Mouse (Mus musculus) thymus, adult 2 months (tissue): ENCODE data around the gene Ywhae. TPM values are rescaled to one million over a fixed set of nuclear protein-coding genes. Genes with fewer than 3 reads are reported as not detected.

Experiments
- DNase-seq: peaks from one replicate; pipeline ENCODE4 v3.0.0; 2021
- H3K27ac ChIP-seq: fragments of 200-500 bp; 2 replicates; pipeline ENCODE4 v1.5.1; 2012; ENCODE audit warnings: low read length, control low read depth; ENCODE audit not compliant: control insufficient read depth, insufficient read depth
- H3K27me3 ChIP-seq: fragments of 200-500 bp; 2 replicates; pipeline ENCODE4 v1.6.1; 2012; ENCODE audit warnings: mild to moderate bottlenecking, low read length, moderate library complexity, mixed read lengths; ENCODE audit not compliant: control insufficient read depth, insufficient read depth
- H3K36me3 ChIP-seq: fragments of 200-500 bp; 2 replicates; pipeline ENCODE4 v1.6.1; 2012; ENCODE audit warnings: mild to moderate bottlenecking, low read length, moderate library complexity; ENCODE audit not compliant: control insufficient read depth, insufficient read depth
- H3K4me1 ChIP-seq: fragments of 200-500 bp; replicated peaks from 2 replicates; pipeline ENCODE4 v1.6.1; 2012; ENCODE audit warnings: low read length; ENCODE audit not compliant: control insufficient read depth, insufficient read depth
- H3K4me3 ChIP-seq: fragments of 200-500 bp; 2 replicates; pipeline ENCODE4 v1.5.1; 2012; ENCODE audit warnings: mild to moderate bottlenecking, low read length, control low read depth, moderate library complexity; ENCODE audit not compliant: control insufficient read depth, insufficient read depth
- CTCF ChIP-seq: fragments of 200-500 bp; IDR thresholded peaks from 2 replicates; pipeline ENCODE4 v1.5.1; 2012; ENCODE audit warnings: mild to moderate bottlenecking, control low read depth, low read length, moderate library complexity, borderline replicate concordance; ENCODE audit not compliant: control insufficient read depth, poor library complexity, insufficient read depth; ENCODE audit errors: extremely low read depth
- POLR2A ChIP-seq: fragments of 200-500 bp; IDR thresholded peaks from 2 replicates; pipeline ENCODE4 v1.6.1; 2012; ENCODE audit warnings: mild to moderate bottlenecking, low read length, control low read depth, moderate library complexity; ENCODE audit not compliant: control insufficient read depth, poor library complexity, insufficient read depth; ENCODE audit errors: extremely low read depth
- WGBS: fragments of 180-500 bp; shearing (Covaris S2); methylation state at CpG from one replicate; pipeline ENCODE4 v1.1.7; 2018; 5-methylcytosine and 5-hydroxymethylcytosine counted together
- polyA plus RNA-seq: library from polyadenylated mRNA; depleted of rRNA; stranded (reverse); fragments of >200 nt; gene quantifications from 2 replicates; pipeline ENCODE4 v1.2.3, GENCODE M21; 2012; rRNA removed

The Ywhae gene
- polyA plus RNA-seq = 170 and 177 TPM in 2 replicates

DNA sequence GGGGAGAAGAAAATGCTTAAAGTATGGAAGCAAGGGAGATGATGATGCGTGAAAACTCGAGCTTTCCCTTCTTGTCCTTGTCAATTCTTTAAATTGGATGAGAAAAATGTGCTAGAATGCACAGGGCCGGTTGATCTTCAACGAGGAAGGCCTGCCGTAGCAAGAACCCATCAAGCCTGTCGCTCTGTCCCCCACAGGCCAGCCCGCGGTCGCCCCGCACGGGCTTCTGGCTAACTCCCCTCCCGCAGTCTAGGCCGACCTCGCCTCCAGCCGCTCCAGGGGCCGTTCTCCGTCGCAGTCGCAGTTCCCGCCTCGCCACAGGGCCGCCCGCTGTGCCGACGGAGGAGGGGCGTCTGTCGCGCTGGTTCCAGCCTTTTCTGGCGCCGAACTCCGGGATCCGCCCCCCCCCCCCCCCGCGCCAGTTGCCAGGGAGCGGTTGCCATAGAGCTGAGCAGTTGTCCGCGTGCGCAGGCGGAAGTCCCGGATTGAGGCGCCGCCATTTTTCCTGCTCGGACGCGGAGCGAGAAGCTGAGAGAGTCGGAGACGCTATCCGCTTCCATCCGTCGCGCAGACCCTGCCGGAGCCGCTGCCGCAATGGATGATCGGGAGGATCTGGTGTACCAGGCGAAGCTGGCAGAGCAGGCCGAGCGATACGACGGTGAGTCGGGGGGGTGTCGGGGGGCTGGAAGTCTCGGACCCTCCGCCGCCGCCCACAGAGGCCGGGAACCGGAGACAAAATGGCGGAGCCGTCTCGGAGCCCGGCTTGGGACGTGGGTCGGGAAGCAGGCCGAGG is at the start of gene Ywhae:
Gene Ywhae, plus strand, starts transcription at position 436 of the 793 bp plus-strand sequence.
- H3K4me3 ChIP-seq = peak within 1 kb of the TSS; percentile 67
- TF ChIP-seq POLR2A = peak; percentile 89
- 0 out of 2 replicates have a peak, but pooled peaks have one; percentile 48 for TF ChIP-seq CTCF
- H3K4me1 ChIP-seq = peaks cover 8% of the 10 kb centered on the region
- peak; percentile 86 for DNase-seq
- no peaks in the 10 kb centered on the region for H3K27me3 ChIP-seq
- peak within 1 kb of the TSS; percentile 84 for H3K27ac ChIP-seq
- H3K36me3 ChIP-seq = no peaks in the 10 kb centered on the region
- WGBS = under 1% methylated on average over 76 of the region's 76 CpGs

DNA sequence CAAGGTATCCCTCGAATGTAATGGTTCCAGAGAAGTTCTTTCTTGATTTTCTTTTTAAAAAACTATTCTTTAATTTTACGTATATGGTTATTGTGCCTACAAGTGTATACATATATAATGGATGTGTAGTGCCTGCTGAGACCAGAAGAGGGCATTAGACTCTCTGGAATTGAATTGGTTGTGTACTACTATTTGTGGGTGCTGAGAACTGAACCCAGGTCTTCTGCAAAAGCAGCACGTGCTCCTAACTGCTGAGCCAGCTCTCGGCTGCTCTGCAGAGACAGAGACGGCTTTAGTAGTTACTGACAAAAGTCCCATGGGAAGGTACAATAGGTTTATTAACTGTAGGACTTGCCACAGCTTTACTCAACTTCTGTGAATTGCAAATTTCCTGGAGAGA is 48.2 kb upstream of the Ywhae start:
- no peak for DNase-seq
- Histone ChIP-seq H3K4me3 (no peak overlapping the region), H3K36me3 (peaks cover 11% of the 10 kb centered on the region)

DNA sequence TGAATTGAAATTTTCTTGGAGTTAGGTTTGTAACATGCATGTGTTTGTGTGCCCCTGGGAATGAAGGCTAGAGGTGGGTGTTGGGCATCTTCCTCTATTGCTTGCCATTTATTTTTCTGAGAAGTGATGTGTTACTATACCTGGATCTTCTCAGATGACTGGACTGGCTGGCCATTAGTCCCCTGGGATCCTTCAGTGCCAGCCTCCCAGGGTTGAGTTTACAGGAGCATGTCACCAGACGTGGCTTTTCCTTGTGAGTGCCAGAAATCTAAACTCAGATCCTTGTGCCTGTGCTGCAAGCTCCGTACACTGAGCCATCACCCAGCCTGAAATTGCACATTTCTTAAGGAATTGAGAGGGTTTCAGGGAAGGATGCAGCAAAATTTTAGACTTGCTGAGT is 47.7 kb upstream of the Ywhae start:
- Histone ChIP-seq H3K4me1 (no peaks in the 10 kb centered on the region), H3K4me3 (no peak overlapping the region), H3K27ac (no peak overlapping the region), H3K27me3 (no peaks in the 10 kb centered on the region), H3K36me3 (peaks cover 11% of the 10 kb centered on the region)
- no peak for DNase-seq
- no peak for TF ChIP-seq POLR2A
- TF ChIP-seq CTCF = no peak
- 89% methylated on average over 2 of the region's 2 CpGs for WGBS

More for the DNA sequence above, 48.2 kb upstream of the Ywhae start:
- Histone ChIP-seq H3K4me1 (no peaks in the 10 kb centered on the region), H3K27ac (no peak overlapping the region), H3K27me3 (no peaks in the 10 kb centered on the region)
- no peak for TF ChIP-seq POLR2A
- TF ChIP-seq CTCF = no peak
- 95% methylated on average over 5 of the region's 5 CpGs for WGBS

DNA sequence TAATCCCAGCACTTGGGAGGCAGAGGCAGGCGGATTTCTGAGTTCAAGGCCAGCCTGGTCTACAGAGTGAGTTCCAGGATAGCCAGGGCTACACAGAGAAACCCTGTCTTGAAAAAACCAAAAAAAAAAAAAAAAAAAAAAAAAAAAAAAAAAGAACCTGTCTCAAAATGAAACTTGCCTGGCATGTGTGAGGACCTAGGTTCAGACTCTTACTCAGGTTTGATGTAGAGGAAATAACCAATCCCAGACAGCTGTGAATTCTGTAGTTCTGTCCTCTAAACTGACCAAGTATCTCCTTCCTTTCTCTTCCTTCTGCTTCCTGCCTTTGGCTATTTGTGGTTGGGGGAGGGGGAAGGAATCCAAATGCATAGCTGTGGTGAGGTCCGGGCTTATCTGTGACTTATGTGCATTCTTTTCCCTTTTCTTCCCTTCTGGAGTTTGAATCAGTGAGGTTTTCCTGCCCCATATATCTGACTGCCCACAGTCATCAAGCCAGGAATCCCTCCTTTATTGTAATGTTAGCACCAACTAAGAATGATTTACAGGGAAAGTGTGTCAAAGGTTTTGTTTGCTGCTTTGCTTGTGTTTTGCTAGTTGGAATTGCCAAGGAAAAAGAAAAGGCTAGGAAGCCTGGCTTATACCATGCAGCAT is 45.2 kb upstream of the Ywhae start:
- Histone ChIP-seq H3K4me1 (no peaks in the 10 kb centered on the region), H3K27ac (no peak overlapping the region), H3K27me3 (no peaks in the 10 kb centered on the region), H3K36me3 (peaks cover 25% of the 10 kb centered on the region), H3K4me3 (no peak overlapping the region)
- WGBS = 55% methylated on average over 2 of the region's 2 CpGs
- DNase-seq = no peak
- no peak for TF ChIP-seq POLR2A

DNA sequence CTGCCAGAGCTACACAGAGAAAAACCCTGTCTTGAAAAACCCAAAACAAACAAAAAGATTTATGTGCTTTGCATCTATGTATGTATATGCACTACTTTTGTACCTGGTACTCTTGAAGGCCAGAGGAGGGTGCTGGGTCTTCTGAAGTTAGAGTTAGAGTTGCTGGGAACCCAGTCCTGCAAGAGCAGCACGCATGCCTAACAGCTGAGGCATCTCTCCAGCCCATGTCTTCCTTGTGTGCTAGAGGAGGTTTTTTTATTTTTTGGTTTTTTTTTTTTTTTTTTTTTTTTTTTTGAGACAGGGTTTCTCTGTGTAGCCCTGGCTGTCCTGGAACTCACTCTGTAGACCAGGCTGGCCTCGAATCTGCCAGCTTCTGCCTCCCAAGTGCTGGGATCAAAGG is 44.5 kb upstream of the Ywhae start:
- Histone ChIP-seq H3K27me3 (no peaks in the 10 kb centered on the region), H3K27ac (no peak overlapping the region), H3K36me3 (peaks cover 32% of the 10 kb centered on the region), H3K4me3 (no peak overlapping the region), H3K4me1 (no peaks in the 10 kb centered on the region)
- no peak for DNase-seq
- TF ChIP-seq CTCF (no peak), POLR2A (no peak)
- 77% methylated on average over 2 of the region's 2 CpGs for WGBS

DNA sequence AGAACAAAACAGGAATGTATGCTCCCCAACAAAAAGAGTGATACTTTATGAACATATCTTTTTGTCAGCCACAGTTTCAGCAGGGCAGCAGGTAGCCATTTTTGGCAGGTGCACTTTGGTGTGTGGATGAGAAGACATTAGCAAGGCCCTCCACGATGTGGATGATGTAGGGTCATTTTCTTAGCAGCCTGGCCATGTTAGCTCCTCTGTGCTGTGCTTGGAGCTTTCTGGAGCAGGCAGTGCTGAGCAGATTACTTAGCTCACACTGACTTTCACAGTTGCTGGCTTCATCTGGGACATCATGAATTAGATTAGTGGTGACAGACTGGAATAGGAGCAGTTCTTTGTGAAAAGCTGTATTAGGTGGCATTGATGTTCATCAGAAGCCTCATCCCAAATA is 42.7 kb upstream of the Ywhae start:
- peaks cover 34% of the 10 kb centered on the region for H3K36me3 ChIP-seq
- no peak overlapping the region for H3K4me3 ChIP-seq
- TF ChIP-seq POLR2A = no peak
- DNase-seq = no peak
- no peaks in the 10 kb centered on the region for H3K27me3 ChIP-seq
- no peaks in the 10 kb centered on the region for H3K4me1 ChIP-seq
- 79% methylated on average over 1 of the region's 1 CpGs for WGBS
- no peak overlapping the region for H3K27ac ChIP-seq
